Mouse (Mus musculus): ENCODE measurements at regions not wholly inside any gene's neighbourhood (a gene's known extent, or its start where the extent isn't known, plus 50 kb on each side); places are given as distances from the start of the nearest gene placed in this dataset.

DNA sequence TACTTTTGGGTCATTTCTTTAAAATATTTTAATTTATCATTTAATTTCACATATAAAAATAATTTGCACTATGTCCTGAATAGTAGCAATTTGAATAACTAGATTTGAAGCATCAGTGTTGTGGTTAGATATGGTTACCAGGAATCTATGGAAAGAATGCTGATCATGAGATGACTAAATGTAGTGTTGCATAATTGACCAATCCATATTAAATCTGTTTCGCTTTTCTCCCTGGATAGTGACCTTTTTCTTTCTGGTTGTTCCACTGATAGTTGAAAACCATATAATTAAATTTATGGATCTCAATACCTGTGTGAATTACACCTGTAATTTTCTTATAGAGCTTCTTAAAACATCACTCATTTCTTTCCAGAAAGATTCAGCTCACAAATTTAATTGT, 1003.7 kb downstream of the Slc22a22 start:
- no peak overlapping the region for H3K4me2 ChIP-seq (replicated peaks; ENCODE audit: low read depth, low read length)
- H3K9me3 ChIP-seq (ENCODE audit: control insufficient read depth, low read length), result no peaks in the 10 kb centered on the region
- no peak overlapping the region for H3K27ac ChIP-seq (ENCODE audit: low read depth, low read length)
- 85% methylated on average over 1 of the region's 1 CpGs for WGBS
- H3K4me1 ChIP-seq (replicated peaks; ENCODE audit: control insufficient read depth, insufficient read depth, low read length), result no peaks in the 10 kb centered on the region
- H3K9ac ChIP-seq (ENCODE audit: low read depth, low read length), result no peak overlapping the region
- ATAC-seq (ENCODE audit: low FRiP score) (no peak), DNase-seq (ENCODE audit: low spot score) (no peak)
- no peaks in the 10 kb centered on the region for H3K36me3 ChIP-seq (ENCODE audit: control insufficient read depth, insufficient read depth, low read length)
- no peaks in the 10 kb centered on the region for H3K27me3 ChIP-seq (ENCODE audit: control insufficient read depth, insufficient read depth, low read length)
- H3K4me3 ChIP-seq (ENCODE audit: low read depth, low read length), result no peak overlapping the region

DNA sequence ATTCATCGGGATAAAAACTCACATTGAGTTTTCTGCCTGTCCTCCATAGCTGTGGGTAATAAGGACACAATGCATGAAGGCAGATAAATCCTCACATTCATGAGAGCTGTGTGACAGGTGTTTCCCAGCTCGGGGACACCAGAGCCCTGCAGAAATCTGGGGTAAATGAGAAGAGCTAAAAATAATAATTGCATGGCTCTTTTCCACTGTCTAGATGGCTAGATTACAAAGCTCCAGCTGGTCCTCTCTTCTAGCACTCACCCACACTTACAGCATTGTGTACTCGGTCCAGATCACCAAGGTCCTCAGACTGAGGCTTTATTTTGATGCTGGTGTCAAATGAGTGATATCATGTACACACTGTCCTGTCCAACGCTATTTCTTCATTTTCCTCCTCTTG, 1025.5 kb downstream of the Slc22a22 start:
- Histone ChIP-seq H3K4me2 (replicated peaks; ENCODE audit: low read depth, low read length) (no peak overlapping the region), H3K4me1 (replicated peaks; ENCODE audit: control insufficient read depth, insufficient read depth, low read length) (no peaks in the 10 kb centered on the region), H3K4me3 (ENCODE audit: low read depth, low read length) (no peak overlapping the region), H3K9ac (ENCODE audit: low read depth, low read length) (no peak overlapping the region), H3K9me3 (ENCODE audit: control insufficient read depth, low read length) (no peaks in the 10 kb centered on the region), H3K27me3 (ENCODE audit: control insufficient read depth, insufficient read depth, low read length) (no peaks in the 10 kb centered on the region), H3K27ac (ENCODE audit: low read depth, low read length) (no peak overlapping the region), H3K36me3 (ENCODE audit: control insufficient read depth, insufficient read depth, low read length) (no peaks in the 10 kb centered on the region)
- no peak for ATAC-seq (ENCODE audit: low FRiP score)
- no peak for DNase-seq (ENCODE audit: low spot score)
- WGBS, result 85% methylated on average over 4 of the region's 4 CpGs

DNA sequence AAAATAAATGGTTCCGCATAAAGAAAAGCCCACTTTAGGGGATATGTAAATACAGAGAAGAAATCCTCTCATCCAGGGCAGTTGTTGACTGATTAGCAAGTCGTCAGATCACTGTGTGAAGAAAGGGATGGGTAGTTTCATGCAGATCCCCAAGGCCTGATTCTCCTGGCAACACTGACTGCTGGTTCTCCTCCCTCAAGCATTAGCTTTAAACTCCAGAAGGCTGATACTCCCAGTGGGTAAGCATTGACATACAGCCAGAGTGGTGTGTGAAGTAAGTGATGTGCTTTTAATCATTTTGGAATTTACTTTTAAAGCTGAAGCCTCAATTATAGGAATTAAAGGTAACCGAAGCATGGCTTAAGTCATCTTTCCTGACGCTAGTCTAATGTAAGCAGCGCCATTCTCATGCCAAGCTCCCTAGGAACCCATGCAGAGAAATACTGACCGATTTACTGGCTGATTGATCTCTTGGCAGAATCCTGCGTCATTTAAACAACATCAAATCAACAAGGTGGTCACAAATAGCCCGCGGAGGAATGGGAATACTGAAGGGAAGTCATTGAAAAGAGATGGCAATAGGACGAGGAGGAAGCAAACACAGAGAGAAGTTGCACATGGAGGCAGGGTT, 1029.3 kb downstream of the Slc22a22 start:
- Histone ChIP-seq H3K4me2 (replicated peaks; ENCODE audit: low read depth, low read length) (no peak overlapping the region), H3K4me1 (replicated peaks; ENCODE audit: control insufficient read depth, insufficient read depth, low read length) (no peaks in the 10 kb centered on the region), H3K9ac (ENCODE audit: low read depth, low read length) (no peak overlapping the region), H3K27ac (ENCODE audit: low read depth, low read length) (no peak overlapping the region), H3K36me3 (ENCODE audit: control insufficient read depth, insufficient read depth, low read length) (no peaks in the 10 kb centered on the region), H3K9me3 (ENCODE audit: control insufficient read depth, low read length) (no peaks in the 10 kb centered on the region), H3K27me3 (ENCODE audit: control insufficient read depth, insufficient read depth, low read length) (no peaks in the 10 kb centered on the region), H3K4me3 (ENCODE audit: low read depth, low read length) (no peak overlapping the region)
- no peak for DNase-seq (ENCODE audit: low spot score)
- ATAC-seq (ENCODE audit: low FRiP score), result no peak
- 68% methylated on average over 10 of the region's 10 CpGs for WGBS

DNA sequence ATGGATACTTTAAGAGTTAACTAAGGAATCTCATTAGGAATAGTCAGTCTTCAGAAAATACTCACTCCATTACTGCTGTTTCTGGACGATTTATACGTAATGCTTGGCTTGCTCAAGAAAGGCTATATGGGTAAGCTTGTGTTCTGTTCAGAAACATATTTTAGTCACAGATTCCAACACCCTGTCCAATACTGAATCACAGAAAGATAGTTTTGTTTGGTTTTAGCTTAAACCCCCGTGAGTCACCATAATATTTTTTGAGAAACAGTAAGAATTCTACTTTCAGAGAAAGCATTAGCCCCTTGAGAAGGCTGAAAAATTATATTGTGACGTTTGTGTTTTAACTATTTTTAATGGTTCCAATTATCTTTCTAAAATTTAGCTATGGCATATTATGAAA, 1037.3 kb downstream of the Slc22a22 start:
- whole genome bisulfite sequencing, result 87% methylated on average over 4 of the region's 4 CpGs
- ATAC-seq (ENCODE audit: low FRiP score) (no peak), DNase-seq (ENCODE audit: low spot score) (no peak)
- H3K4me3 ChIP-seq (ENCODE audit: low read depth, low read length), result no peak overlapping the region
- no peak overlapping the region for H3K9ac ChIP-seq (ENCODE audit: low read depth, low read length)
- no peak overlapping the region for H3K27ac ChIP-seq (ENCODE audit: low read depth, low read length)
- H3K4me1 ChIP-seq (replicated peaks; ENCODE audit: control insufficient read depth, insufficient read depth, low read length), result no peaks in the 10 kb centered on the region
- H3K9me3 ChIP-seq (ENCODE audit: control insufficient read depth, low read length), result no peaks in the 10 kb centered on the region
- no peaks in the 10 kb centered on the region for H3K36me3 ChIP-seq (ENCODE audit: control insufficient read depth, insufficient read depth, low read length)
- H3K27me3 ChIP-seq (ENCODE audit: control insufficient read depth, insufficient read depth, low read length), result no peaks in the 10 kb centered on the region
- no peak overlapping the region for H3K4me2 ChIP-seq (replicated peaks; ENCODE audit: low read depth, low read length)

DNA sequence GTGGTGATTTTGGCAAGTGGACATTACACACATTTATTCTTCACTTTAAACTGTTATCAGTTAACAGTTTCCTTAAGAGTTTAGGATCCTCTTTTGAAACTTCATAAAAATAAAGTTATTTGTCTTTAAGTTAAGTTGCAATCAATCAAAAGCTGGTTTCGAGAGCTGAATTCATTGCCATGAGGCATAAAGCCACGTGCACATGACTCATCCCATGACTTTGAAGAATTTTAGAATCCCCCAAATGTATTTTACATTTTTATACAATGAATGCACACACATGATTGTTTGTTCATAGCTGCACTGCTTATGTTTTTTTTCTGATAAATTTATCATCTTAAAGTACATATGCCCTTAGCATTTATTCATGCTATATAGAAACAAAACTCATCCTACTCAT, 1039.1 kb downstream of the Slc22a22 start:
- WGBS, result 77% methylated on average over 2 of the region's 2 CpGs
- Histone ChIP-seq H3K4me1 (replicated peaks; ENCODE audit: control insufficient read depth, insufficient read depth, low read length) (no peaks in the 10 kb centered on the region), H3K9me3 (ENCODE audit: control insufficient read depth, low read length) (no peaks in the 10 kb centered on the region), H3K4me2 (replicated peaks; ENCODE audit: low read depth, low read length) (no peak overlapping the region), H3K27ac (ENCODE audit: low read depth, low read length) (no peak overlapping the region), H3K27me3 (ENCODE audit: control insufficient read depth, insufficient read depth, low read length) (no peaks in the 10 kb centered on the region), H3K36me3 (ENCODE audit: control insufficient read depth, insufficient read depth, low read length) (no peaks in the 10 kb centered on the region), H3K4me3 (ENCODE audit: low read depth, low read length) (no peak overlapping the region), H3K9ac (ENCODE audit: low read depth, low read length) (no peak overlapping the region)
- no peak for ATAC-seq (ENCODE audit: low FRiP score)
- DNase-seq (ENCODE audit: low spot score), result no peak

DNA sequence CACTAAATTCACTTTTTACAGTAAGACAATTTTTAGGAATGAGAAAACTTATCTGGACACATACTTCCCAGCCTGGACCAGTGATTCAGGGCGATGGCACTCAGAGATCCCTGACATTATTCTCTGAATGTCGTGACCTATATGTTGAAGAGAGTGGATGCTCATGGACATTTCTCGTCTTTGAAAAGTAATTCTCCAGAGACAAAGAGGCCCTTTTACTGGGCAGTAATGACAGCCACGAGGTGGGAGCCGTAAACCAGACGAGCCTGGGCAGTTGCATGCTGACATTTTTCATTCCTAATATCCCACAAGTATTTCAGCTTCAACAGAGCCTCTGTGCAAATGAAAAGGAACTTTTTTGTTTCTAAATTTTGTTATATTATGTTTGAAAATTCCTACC, 1041.3 kb downstream of the Slc22a22 start:
- Histone ChIP-seq H3K27me3 (ENCODE audit: control insufficient read depth, insufficient read depth, low read length) (no peaks in the 10 kb centered on the region), H3K9me3 (ENCODE audit: control insufficient read depth, low read length) (no peaks in the 10 kb centered on the region), H3K36me3 (ENCODE audit: control insufficient read depth, insufficient read depth, low read length) (no peaks in the 10 kb centered on the region), H3K9ac (ENCODE audit: low read depth, low read length) (no peak overlapping the region), H3K4me2 (replicated peaks; ENCODE audit: low read depth, low read length) (no peak overlapping the region), H3K4me3 (ENCODE audit: low read depth, low read length) (no peak overlapping the region), H3K27ac (ENCODE audit: low read depth, low read length) (no peak overlapping the region), H3K4me1 (replicated peaks; ENCODE audit: control insufficient read depth, insufficient read depth, low read length) (no peaks in the 10 kb centered on the region)
- ATAC-seq (ENCODE audit: low FRiP score), result no peak
- WGBS, result 68% methylated on average over 6 of the region's 6 CpGs
- no peak for DNase-seq (ENCODE audit: low spot score)

DNA sequence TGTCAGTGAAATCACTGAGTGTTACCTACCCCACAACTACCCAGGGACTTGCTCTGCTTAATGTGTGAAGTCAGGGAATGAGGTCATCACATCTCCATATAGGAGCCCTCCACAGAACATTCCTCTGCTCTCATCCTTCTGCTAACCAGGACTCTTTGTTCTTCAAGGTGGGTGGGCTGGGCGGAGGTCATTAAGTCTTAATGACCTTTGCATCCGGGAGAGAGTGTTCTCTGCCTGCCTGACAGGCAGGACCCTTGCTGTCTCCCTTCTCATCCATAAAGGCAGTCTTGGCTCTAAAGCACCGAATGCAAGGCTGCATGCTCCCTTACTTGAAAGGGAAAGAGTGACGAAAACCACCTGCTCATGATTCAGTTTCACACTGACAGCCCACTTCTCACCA, 1051.4 kb downstream of the Slc22a22 start:
- Histone ChIP-seq H3K27ac (ENCODE audit: low read depth, low read length) (no peak overlapping the region), H3K9me3 (ENCODE audit: control insufficient read depth, low read length) (no peaks in the 10 kb centered on the region), H3K4me3 (ENCODE audit: low read depth, low read length) (no peak overlapping the region), H3K4me2 (replicated peaks; ENCODE audit: low read depth, low read length) (no peak overlapping the region), H3K9ac (ENCODE audit: low read depth, low read length) (no peak overlapping the region), H3K4me1 (replicated peaks; ENCODE audit: control insufficient read depth, insufficient read depth, low read length) (no peaks in the 10 kb centered on the region), H3K27me3 (ENCODE audit: control insufficient read depth, insufficient read depth, low read length) (no peaks in the 10 kb centered on the region), H3K36me3 (ENCODE audit: control insufficient read depth, insufficient read depth, low read length) (no peaks in the 10 kb centered on the region)
- peak; percentile 14 for DNase-seq (ENCODE audit: low spot score)
- 10% methylated on average over 4 of the region's 4 CpGs for WGBS
- no peak for ATAC-seq (ENCODE audit: low FRiP score)

DNA sequence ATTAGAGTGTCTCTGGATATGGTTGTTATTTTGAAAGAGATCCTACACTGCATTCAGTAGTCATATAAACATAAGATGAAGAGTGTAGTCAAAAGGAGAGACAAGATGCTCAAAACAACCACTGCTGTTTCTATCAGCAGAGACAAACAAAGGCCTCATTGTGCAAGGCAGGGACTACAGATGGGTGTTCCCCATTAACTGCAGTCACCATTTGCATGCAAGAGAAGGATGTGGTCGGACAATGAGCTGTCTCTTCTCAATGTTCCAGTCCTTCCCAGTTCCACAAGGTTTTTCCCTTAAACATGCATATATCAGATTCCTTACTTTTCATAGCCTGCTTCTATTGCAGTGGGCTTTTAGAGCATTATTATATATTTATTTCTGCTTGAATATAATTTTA, 1056.7 kb downstream of the Slc22a22 start:
- H3K4me3 ChIP-seq (ENCODE audit: low read depth, low read length), result no peak overlapping the region
- ATAC-seq (ENCODE audit: low FRiP score) (no peak), DNase-seq (ENCODE audit: low spot score) (no peak)
- no peak overlapping the region for H3K27ac ChIP-seq (ENCODE audit: low read depth, low read length)
- H3K27me3 ChIP-seq (ENCODE audit: control insufficient read depth, insufficient read depth, low read length), result no peaks in the 10 kb centered on the region
- no peak overlapping the region for H3K9ac ChIP-seq (ENCODE audit: low read depth, low read length)
- no peaks in the 10 kb centered on the region for H3K36me3 ChIP-seq (ENCODE audit: control insufficient read depth, insufficient read depth, low read length)
- WGBS, result 34% methylated on average over 1 of the region's 1 CpGs
- no peak overlapping the region for H3K4me2 ChIP-seq (replicated peaks; ENCODE audit: low read depth, low read length)
- H3K9me3 ChIP-seq (ENCODE audit: control insufficient read depth, low read length), result no peaks in the 10 kb centered on the region
- H3K4me1 ChIP-seq (replicated peaks; ENCODE audit: control insufficient read depth, insufficient read depth, low read length), result no peaks in the 10 kb centered on the region

DNA sequence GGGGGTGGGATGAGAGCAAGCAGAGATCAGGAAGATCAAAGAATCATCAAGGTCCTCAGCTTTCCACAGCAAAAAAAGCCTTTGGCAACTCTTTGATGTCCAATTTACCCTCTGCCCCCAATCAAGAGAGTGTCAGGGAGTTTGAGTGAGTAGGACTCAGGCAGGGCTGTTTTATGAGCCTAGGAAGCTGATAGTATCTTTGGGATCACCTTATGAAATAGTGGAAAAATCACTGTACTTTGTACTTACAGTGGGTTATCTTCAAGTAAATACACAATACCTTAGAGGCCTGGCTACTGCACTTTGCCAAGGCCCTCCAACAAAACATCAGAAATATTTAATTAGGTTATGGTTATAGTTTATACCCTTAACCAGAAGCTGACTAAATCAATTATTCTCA, 1085.4 kb downstream of the Slc22a22 start:
- no peak for ATAC-seq (ENCODE audit: low FRiP score)
- Histone ChIP-seq H3K4me2 (replicated peaks; ENCODE audit: low read depth, low read length) (no peak overlapping the region), H3K4me1 (replicated peaks; ENCODE audit: control insufficient read depth, insufficient read depth, low read length) (no peaks in the 10 kb centered on the region), H3K27me3 (ENCODE audit: control insufficient read depth, insufficient read depth, low read length) (no peaks in the 10 kb centered on the region), H3K27ac (ENCODE audit: low read depth, low read length) (no peak overlapping the region), H3K4me3 (ENCODE audit: low read depth, low read length) (no peak overlapping the region), H3K9ac (ENCODE audit: low read depth, low read length) (no peak overlapping the region), H3K9me3 (ENCODE audit: control insufficient read depth, low read length) (no peaks in the 10 kb centered on the region), H3K36me3 (ENCODE audit: control insufficient read depth, insufficient read depth, low read length) (no peaks in the 10 kb centered on the region)
- DNase-seq (ENCODE audit: low spot score), result no peak

All from hindbrain, embryonic 11.5 days (tissue).